Mouse (Mus musculus) inflammation-experienced regulatory T-cells, adult 6 months (primary cell): Measurements from ENCODE around the gene Zdhhc24. TPM values are rescaled to one million over a fixed set of nuclear protein-coding genes. Genes with fewer than 3 reads are reported as not detected.
A peak's percentile ranks its signal among the peaks of the same experiment; 100 is the strongest.
"Not testable (repeated sequence)": the region's sequence is repeated elsewhere in the genome, so short reads cannot be mapped to it uniquely, and the experiment has no call there.

Experiments
- ATAC-seq: one replicate; pipeline ENCODE4 v1.8.0; 2017
- polyA plus RNA-seq, 3 experiments: library from polyadenylated mRNA; unstranded; fragments of 100-300 nt; shearing (Covaris generic); gene quantifications; one replicate each; pipeline ENCODE4 v1.2.1; 2017

Gene Zdhhc24
- 1 to 10 TPM; 5.1 to 6.7 (median 6.7) TPM for polyA plus RNA-seq

DNA sequence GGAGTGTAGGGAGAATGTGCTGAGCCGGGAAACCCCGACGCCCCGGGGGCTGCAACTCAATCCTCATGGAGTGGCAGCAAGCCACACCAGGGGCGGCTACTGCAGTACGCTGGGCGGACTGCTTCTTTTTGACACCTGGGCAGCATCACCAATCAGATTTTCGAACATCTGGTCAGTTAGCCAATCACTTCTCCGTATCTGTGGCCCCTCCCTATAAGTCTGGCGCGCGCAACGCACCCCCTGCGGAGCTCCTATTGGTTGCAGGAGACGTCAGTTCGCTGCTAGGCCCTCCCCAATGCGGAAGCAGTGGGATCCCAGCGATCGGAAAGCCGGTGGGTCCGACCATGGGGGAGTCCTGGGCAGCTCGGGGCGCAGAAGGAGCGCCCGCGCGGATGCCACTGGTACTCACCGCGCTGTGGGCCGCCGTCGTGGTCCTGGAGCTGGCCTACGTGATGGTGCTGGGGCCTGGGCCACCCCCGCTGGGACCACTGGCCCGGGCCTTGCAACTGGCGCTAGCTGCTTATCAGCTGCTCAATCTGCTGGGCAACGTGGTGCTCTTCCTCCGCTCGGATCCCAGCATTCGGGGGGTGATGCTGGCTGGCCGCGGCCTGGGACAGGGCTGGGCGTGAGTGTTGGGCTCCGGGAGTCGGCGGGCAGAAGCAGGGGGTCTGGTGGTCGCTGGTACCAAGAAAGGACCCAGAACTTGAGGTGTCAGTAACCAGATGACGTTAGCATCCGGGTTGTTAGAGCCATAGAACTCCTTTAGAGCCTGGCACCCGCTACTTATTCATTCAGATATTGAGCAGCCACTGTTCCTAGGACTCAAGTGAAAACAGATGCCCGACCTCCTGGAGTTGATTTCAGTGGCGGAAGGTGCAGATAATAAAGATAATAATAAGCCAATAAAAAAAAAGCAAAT lies at the start of gene Zdhhc24:
TSS of gene Zdhhc24 (plus strand) at position 264 of the 919 bp plus-strand sequence.
- peak; percentile 99 for ATAC-seq

- no peak for ATAC-seq
Measured at GRCm38 (mm10) chr19:4829156-4829555, 49.3 kb upstream of the Zdhhc24 start.

GRCm38 (mm10) chr19:4833977-4834376 lies 44.5 kb upstream of the Zdhhc24 start:
- no peak for ATAC-seq

DNA sequence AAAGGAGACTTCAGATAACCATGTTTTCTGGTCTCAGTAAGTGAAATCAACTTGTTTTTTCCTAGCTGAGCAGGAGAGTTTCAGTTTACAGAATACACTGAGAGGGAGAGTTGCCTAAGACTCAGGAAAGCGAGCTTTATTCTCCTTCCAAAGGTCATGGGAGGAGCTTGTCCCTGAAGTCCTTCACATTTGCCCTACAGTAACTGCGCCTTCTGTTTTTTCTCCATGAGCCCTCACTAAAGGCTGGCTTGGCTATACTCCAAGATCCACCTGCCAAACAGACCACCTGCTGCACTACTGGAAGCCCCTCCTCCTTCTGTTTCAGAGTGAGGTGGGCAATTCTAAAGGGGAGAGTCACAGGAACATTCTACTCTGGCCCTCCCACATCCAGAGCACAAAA lies 42.4 kb upstream of the Zdhhc24 start:
- no peak for ATAC-seq

DNA sequence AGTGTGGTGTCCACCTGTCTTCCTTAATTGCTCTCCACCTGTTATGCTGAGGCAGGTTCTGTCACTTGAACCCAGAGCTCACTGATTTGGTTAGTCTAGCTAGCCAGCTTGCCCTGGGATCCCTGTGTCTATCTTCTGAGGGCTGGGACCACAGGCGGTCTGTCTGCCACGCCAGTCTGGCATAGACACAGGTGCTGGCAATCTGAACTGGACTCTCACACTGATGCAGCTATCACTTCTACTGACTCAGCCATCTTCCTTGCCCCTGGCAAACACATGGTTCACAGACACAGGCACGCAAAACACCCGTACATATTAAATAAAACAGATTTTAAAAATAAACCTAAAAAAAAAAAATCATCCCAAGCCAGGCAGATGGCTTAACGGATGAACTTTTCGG lies 41.4 kb upstream of the Zdhhc24 start:
- no peak for ATAC-seq

- ATAC-seq, result no peak
Measured at GRCm38 (mm10) chr19:4838526-4839140, 39.8 kb upstream of the Zdhhc24 start.

- peak; percentile 98 for ATAC-seq
Measured at GRCm38 (mm10) chr19:4839149-4839548, 39.3 kb upstream of the Zdhhc24 start, which contains the start of the genes Ccs and Ccdc87. TSS of gene Ccs (minus strand) at chr19:4839332. TSS of gene Ccdc87 (plus strand) at chr19:4839366.

- no peak for ATAC-seq
Measured at GRCm38 (mm10) chr19:4840848-4841247, 37.6 kb upstream of the Zdhhc24 start.

- ATAC-seq, result no peak
Measured at GRCm38 (mm10) chr19:4842611-4843010, 35.9 kb upstream of the Zdhhc24 start.

- ATAC-seq, result no peak
Measured at GRCm38 (mm10) chr19:4845846-4846245, 32.6 kb upstream of the Zdhhc24 start.

DNA sequence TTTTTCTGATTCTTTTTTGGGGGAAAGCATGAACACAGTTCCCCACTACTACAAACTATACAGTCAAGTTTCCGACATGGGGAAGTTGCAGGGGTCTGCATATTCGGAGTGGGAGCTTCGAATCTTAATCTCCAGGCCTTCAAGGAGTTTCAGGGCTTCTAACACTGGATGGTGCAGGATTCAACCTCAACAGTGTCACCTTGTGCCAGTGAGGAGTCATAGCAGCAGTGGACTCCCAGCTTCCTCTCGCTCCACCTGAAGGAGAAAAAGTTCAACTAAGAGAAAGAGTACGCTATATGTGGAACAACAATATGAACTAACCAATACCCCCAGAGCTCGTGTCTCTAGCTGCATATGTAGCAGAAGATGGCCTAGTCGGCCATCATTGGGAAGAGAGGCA lies 31.0 kb upstream of the Zdhhc24 start:
- peak; percentile 65 for ATAC-seq

DNA sequence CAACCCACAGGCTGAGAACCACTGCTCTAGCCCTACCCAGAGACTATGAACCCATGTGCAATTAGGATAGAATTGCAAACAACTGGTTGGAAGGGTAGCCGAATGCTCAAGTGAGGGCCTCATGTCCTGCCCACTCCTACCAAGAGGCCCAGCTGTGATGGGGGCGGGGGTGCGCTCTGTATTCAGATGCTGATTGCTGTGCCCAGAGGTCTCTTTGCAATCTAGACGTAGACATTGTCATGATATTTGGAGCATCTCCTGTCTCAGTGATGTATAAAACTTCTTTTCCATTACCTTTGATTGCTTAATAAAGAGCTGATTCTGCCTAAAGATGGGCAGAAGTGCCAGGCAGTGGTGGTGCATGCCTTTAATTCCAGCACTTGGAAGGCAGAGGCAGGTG lies 28.7 kb upstream of the Zdhhc24 start:
- ATAC-seq, result no peak

DNA sequence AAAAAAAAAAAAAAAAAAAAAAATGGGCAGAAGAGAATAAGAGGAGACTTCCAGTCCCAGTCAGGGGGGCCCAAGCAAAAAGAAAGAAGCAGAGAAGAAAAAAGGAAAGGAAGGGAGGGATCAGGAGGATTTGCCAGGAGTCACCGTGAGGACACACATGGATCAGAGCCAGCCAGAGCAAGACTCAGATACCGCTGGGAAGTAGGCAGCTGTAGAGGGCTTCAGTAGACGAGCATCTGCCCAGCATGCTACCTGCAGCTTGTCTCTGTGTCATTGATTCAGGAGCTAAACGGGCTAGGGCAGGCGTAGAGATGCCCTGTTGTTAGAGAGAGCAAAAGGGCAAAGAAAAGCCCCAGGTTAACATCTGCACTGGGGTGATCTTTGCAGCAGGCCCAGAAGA lies 28.2 kb upstream of the Zdhhc24 start:
- no peak for ATAC-seq

GRCm38 (mm10) chr19:4854552-4855469 lies 23.7 kb upstream of the Zdhhc24 start, which contains the start of gene Ctsf:
TSS of gene Ctsf (plus strand) at chr19:4855130.
- ATAC-seq, result no peak

- ATAC-seq, result no peak
Measured at GRCm38 (mm10) chr19:4855470-4855820, 23.0 kb upstream of the Zdhhc24 start.

GRCm38 (mm10) chr19:4855951-4856350 lies 22.5 kb upstream of the Zdhhc24 start:
- ATAC-seq, result no peak

GRCm38 (mm10) chr19:4859081-4859480 lies 19.4 kb upstream of the Zdhhc24 start:
- ATAC-seq, result no peak

- no peak for ATAC-seq
Measured at GRCm38 (mm10) chr19:4863048-4863447, 15.4 kb upstream of the Zdhhc24 start.

DNA sequence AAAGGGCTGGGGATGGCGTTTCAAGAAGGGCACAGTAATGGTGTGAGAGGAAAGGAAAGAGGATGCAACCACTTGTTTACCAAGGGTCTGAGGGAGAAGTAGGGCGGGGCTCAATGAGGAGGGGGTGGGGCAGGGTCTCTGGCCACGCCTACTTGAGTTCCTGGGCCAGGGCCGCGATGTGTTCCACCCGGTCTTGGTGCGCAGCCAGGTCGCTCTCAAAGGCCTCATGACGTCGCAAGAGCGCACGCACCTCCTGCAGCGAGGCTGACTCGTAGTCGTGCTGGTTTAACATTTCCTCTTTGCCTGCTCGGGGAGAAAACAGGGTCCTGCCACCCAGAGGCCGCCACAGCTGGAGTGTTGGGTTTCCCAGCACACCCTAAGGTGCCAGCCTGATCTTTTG lies 13.3 kb upstream of the Zdhhc24 start:
- peak; percentile 35 for ATAC-seq

DNA sequence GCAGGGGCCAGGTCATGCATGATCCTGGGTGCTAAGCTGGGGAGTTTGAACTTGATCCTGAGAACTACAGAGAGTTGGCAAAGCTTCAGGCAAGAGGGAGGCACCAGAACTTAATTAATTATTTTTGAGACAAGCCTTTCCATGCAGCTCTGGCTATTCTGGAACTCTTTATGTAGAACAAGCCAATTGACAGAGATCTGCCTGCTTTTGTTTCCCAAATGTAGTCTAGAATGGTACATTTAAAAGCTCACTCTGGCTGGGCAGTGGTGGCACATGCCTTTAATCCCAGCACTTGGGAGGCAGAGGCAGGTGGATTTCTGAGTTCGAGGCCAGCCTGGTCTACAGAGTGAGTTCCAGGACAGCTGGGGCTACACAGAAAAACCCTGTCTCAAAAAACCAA lies 3.9 kb upstream of the Zdhhc24 start:
- ATAC-seq, result not testable (repeated sequence)

- ATAC-seq, result no peak
Measured at GRCm38 (mm10) chr19:4876241-4876640, 2.2 kb upstream of the Zdhhc24 start.

DNA sequence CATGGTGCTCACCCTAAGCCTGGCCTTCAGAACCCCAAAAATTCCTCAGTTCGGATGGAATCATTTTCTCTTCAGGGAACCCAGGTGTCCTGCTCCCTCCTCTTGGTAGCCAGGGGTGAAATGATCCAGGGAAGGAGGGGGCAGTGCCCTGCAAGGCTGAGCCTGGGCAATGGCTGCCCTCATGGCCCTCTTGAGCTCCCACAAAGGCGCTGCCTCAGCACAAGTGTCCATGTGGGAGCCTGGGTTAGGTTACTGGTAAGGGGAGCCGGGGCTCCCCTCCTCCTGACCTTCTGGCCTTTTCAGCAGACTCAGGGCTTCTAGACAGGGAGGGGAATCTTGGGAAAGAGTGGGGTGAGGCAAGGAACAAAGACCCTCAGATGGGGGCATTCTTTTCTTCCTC lies 1.7 kb upstream of the Zdhhc24 start:
- no peak for ATAC-seq

DNA sequence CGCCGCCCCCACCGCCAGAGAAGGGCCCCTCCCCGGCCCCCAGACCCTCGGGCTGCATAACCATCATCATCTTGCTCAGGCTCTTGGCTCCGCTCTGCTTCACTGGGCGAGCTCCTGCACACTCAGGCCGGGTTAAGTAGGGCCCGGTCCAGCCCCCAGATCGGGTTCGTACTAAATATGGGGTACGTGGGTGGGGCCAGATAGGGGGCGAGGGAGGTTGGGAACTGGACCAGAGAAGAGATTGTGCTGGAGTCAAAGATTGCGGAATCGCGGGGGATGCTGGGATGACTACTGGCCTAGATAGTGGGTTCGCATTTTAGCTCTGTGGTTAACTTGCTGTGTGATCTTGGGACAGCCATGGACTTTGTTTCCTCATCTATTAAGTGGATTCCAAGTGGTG lies 683 bp upstream of the Zdhhc24 start, which contains the start of gene Actn3:
TSS of gene Actn3 (minus strand) at position 125 of the 400 bp plus-strand sequence.
- ATAC-seq, result no peak
